Mouse (Mus musculus): ENCODE measurements around the gene 8030411F24Rik. TPM values are rescaled to one million over a fixed set of nuclear protein-coding genes. Genes with fewer than 3 reads are reported as not detected.

The 8030411F24Rik gene
- polyA plus RNA-seq, 1 experiment from 2014 or later = not detected

DNA sequence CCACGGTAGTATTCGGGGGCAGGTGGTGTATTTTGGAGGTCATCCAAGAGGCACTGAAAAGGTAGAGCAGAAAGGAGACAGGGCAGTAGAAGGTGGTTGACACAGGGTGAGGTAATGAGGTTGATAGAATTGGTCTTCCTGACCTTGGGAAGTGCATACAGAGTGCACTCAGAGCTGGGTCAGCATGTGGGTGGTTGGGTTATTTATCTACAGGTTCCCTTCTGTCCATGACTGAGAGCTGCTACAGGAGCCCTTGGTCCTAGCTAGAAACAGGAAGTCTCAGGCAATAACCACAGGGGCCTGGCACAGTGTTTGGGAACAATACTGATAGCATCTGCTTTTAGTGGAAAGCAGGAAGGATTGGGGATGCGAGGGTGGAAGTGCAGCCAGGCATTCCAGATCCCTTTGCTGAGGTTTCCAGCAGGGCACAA is 19.7 kb downstream of the 8030411F24Rik start:
- Histone ChIP-seq H3K4me2 (ENCODE audit: low read depth, low read length) (no peak overlapping the region), H3K4me3 (ENCODE audit: low read depth, low read length) (no peak overlapping the region), H3K4me1 (ENCODE audit: insufficient read depth) (no peaks in the 10 kb centered on the region), H3K36me3 (replicated peaks; ENCODE audit: insufficient read depth, low read length) (no peaks in the 10 kb centered on the region), H3K9ac (replicated peaks) (no peak overlapping the region), H3K27ac (ENCODE audit: low read depth) (peak overlapping the region; percentile 51), H3K9me3 (ENCODE audit: low read length) (no peaks in the 10 kb centered on the region), H3K27me3 (ENCODE audit: insufficient read depth, low read length) (no peaks in the 10 kb centered on the region)
- DNase-seq (peak; percentile 21), ATAC-seq (peak; percentile 99)
- WGBS (ENCODE audit: insufficient replicate concordance) = 29% methylated on average over 3 of the region's 3 CpGs
- TF ChIP-seq EP300 (IDR thresholded peaks at IDR 0.05; ENCODE audit: low read depth) (no peak), CTCF (IDR thresholded peaks at IDR 0.05; ENCODE audit: low read depth) (no peak)

DNA sequence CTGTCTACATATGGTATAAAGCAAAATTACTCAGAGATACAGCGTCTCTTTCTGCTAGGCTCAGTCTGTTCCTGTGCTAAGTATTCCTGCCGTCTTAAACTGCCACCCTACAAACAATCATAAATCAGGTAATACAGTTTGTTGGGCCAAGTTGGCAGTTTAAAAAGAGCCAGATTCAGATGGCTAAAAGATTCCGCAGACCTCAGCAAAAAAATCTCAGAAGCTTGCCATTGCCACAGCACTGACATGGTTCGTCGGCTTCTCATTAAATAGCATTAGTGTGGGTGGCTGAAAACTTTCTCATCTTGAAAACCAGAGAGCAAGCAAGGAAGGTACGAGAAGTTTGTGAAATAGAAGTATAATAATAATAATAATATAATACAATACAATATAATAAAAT is 24.9 kb downstream of the 8030411F24Rik start:
- H3K27me3 ChIP-seq (ENCODE audit: insufficient read depth, low read length) = no peaks in the 10 kb centered on the region
- no peak overlapping the region for H3K4me3 ChIP-seq (ENCODE audit: low read depth, low read length)
- no peak overlapping the region for H3K4me2 ChIP-seq (ENCODE audit: low read depth, low read length)
- ATAC-seq (no peak), DNase-seq (no peak)
- no peak overlapping the region for H3K9ac ChIP-seq (replicated peaks)
- TF ChIP-seq EP300 (IDR thresholded peaks at IDR 0.05; ENCODE audit: low read depth) (no peak), CTCF (IDR thresholded peaks at IDR 0.05; ENCODE audit: low read depth) (no peak)
- no peaks in the 10 kb centered on the region for H3K9me3 ChIP-seq (ENCODE audit: low read length)
- 68% methylated on average over 6 of the region's 6 CpGs for WGBS (ENCODE audit: insufficient replicate concordance)
- no peaks in the 10 kb centered on the region for H3K4me1 ChIP-seq (ENCODE audit: insufficient read depth)
- no peak overlapping the region for H3K27ac ChIP-seq (ENCODE audit: low read depth)
- H3K36me3 ChIP-seq (replicated peaks; ENCODE audit: insufficient read depth, low read length) = no peaks in the 10 kb centered on the region

- TF ChIP-seq EP300 (IDR thresholded peaks at IDR 0.05; ENCODE audit: low read depth) (no peak), CTCF (IDR thresholded peaks at IDR 0.05; ENCODE audit: low read depth) (no peak)
- H3K9ac ChIP-seq (replicated peaks) = no peak within 1 kb of the TSS
- no peak within 1 kb of the TSS for H3K4me2 ChIP-seq (ENCODE audit: low read depth, low read length)
- no peak for DNase-seq
- H3K36me3 ChIP-seq (replicated peaks; ENCODE audit: insufficient read depth, low read length) = no peaks in the 10 kb centered on the region
- no peaks in the 10 kb centered on the region for H3K4me1 ChIP-seq (ENCODE audit: insufficient read depth)
- H3K27me3 ChIP-seq (ENCODE audit: insufficient read depth, low read length) = no peaks in the 10 kb centered on the region
- H3K9me3 ChIP-seq (ENCODE audit: low read length) = no peaks in the 10 kb centered on the region
- H3K4me3 ChIP-seq (ENCODE audit: low read depth, low read length) = no peak within 1 kb of the TSS
- ATAC-seq = no peak
- H3K27ac ChIP-seq (ENCODE audit: low read depth) = no peak within 1 kb of the TSS
Measured at GRCm38 (mm10) chr2:148819909-148820308, 38.1 kb downstream of the 8030411F24Rik start, which contains the start of gene Cst13. Gene Cst13 (plus strand): TSS chr2:148820081.

DNA sequence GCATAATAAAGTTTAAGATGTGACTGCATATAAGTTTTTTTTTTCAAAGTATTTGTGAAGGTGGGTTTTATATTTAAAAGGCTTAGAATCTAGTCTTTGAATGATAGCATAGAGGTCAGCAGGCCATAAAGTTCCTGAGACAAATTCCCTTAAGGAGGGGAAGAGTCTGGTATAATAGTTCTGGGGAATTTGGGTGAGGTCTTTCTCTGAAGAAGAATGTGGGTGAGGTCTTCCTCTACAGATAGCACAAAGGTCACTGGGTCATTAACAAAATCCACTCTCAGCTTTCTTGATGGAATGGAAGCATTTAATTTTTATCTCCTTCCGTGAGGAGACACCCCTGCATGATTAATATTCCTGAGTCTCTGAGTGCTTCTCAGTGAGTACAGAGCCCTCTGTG is 44.2 kb downstream of the 8030411F24Rik start:
- no peak for DNase-seq
- Histone ChIP-seq H3K36me3 (replicated peaks; ENCODE audit: insufficient read depth, low read length) (no peaks in the 10 kb centered on the region), H3K9ac (replicated peaks) (no peak overlapping the region), H3K9me3 (ENCODE audit: low read length) (no peaks in the 10 kb centered on the region), H3K4me3 (ENCODE audit: low read depth, low read length) (no peak overlapping the region), H3K4me1 (ENCODE audit: insufficient read depth) (no peaks in the 10 kb centered on the region), H3K27ac (ENCODE audit: low read depth) (no peak overlapping the region), H3K4me2 (ENCODE audit: low read depth, low read length) (no peak overlapping the region), H3K27me3 (ENCODE audit: insufficient read depth, low read length) (no peaks in the 10 kb centered on the region)
- no peak for ATAC-seq
- 44% methylated on average over 1 of the region's 1 CpGs for WGBS (ENCODE audit: insufficient replicate concordance)
- TF ChIP-seq EP300 (IDR thresholded peaks at IDR 0.05; ENCODE audit: low read depth) = no peak
- TF ChIP-seq CTCF (IDR thresholded peaks at IDR 0.05; ENCODE audit: low read depth) = no peak

DNA sequence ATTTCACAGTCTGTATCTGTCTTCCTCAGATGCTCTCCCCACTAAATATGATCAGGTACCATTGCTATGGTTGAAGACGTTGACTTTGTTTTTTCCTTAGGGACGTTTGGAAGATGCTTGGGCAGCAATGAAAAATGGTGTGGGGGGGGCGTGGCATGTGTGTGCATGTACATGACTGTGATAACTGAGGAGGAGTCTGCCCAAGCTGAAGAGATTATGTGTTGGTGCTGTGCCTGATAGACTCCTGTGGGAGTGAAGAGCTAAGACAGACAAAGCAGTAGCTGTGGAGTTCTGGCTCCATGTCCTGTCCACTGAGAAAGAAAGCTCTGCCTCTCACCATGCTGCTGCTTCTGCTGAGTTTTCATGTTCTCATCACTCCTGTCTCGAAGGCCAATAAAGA is 53.1 kb downstream of the 8030411F24Rik start, which contains the start of gene Cst9:
Gene Cst9 (plus strand): TSS at position 236 of the 400 bp plus-strand sequence.
- ATAC-seq = no peak
- WGBS (ENCODE audit: insufficient replicate concordance) = 54% methylated on average over 4 of the region's 4 CpGs
- H3K4me3 ChIP-seq (ENCODE audit: low read depth, low read length) = no peak within 1 kb of the TSS

More for the DNA sequence above, 53.1 kb downstream of the 8030411F24Rik start, which contains the start of gene Cst9:
- TF ChIP-seq CTCF (IDR thresholded peaks at IDR 0.05; ENCODE audit: low read depth) (no peak), EP300 (IDR thresholded peaks at IDR 0.05; ENCODE audit: low read depth) (no peak)
- Histone ChIP-seq H3K4me1 (ENCODE audit: insufficient read depth) (no peaks in the 10 kb centered on the region), H3K9ac (replicated peaks) (no peak within 1 kb of the TSS), H3K36me3 (replicated peaks; ENCODE audit: insufficient read depth, low read length) (no peaks in the 10 kb centered on the region), H3K9me3 (ENCODE audit: low read length) (no peaks in the 10 kb centered on the region), H3K27ac (ENCODE audit: low read depth) (no peak within 1 kb of the TSS), H3K27me3 (ENCODE audit: insufficient read depth, low read length) (no peaks in the 10 kb centered on the region), H3K4me2 (ENCODE audit: low read depth, low read length) (no peak within 1 kb of the TSS)
- DNase-seq = no peak

Other genes with a start within 250 kb of the 8030411F24Rik start
- gene Nxt1, start 109.4 kb upstream of the 8030411F24Rik start, polyA plus RNA-seq (2015; fragmentation: Nextera tagmentation; extraction: Ambion mirVana) = 37.4 and 39.8 TPM in 2 replicates
- 14.3 and 15.4 TPM in 2 replicates for gene Gzf1, start 101.0 kb upstream of the 8030411F24Rik start, polyA plus RNA-seq (2015; fragmentation: Nextera tagmentation; extraction: Ambion mirVana)
- 0.39 and 0.41 TPM in 2 replicates for gene Napb, start 49.5 kb upstream of the 8030411F24Rik start, polyA plus RNA-seq (2015; fragmentation: Nextera tagmentation; extraction: Ambion mirVana)
- not detected in 2 replicates for gene Cstl1, start 31.7 kb upstream of the 8030411F24Rik start, polyA plus RNA-seq (2015; fragmentation: Nextera tagmentation; extraction: Ambion mirVana)
- not detected in 2 replicates for gene Cst11, start 10.5 kb upstream of the 8030411F24Rik start, polyA plus RNA-seq (2015; fragmentation: Nextera tagmentation; extraction: Ambion mirVana)
- not detected in 2 replicates for gene Cst12, start 7.4 kb downstream of the 8030411F24Rik start, polyA plus RNA-seq (2015; fragmentation: Nextera tagmentation; extraction: Ambion mirVana)
- 1.0 and 1.2 TPM in 2 replicates for gene Cst8, start 16.8 kb downstream of the 8030411F24Rik start, polyA plus RNA-seq (2015; fragmentation: Nextera tagmentation; extraction: Ambion mirVana)
- not detected in 2 replicates for gene Cst13, start 38.1 kb downstream of the 8030411F24Rik start, polyA plus RNA-seq (2015; fragmentation: Nextera tagmentation; extraction: Ambion mirVana)
- gene Cst9, start 53.1 kb downstream of the 8030411F24Rik start, polyA plus RNA-seq (2015; fragmentation: Nextera tagmentation; extraction: Ambion mirVana) = 0.82 and 1.1 TPM in 2 replicates
- gene 9230104L09Rik, start 83.0 kb downstream of the 8030411F24Rik start, polyA plus RNA-seq (2015; fragmentation: Nextera tagmentation; extraction: Ambion mirVana) = not detected in 2 replicates
- gene Cst3, start 93.7 kb downstream of the 8030411F24Rik start, polyA plus RNA-seq (2015; fragmentation: Nextera tagmentation; extraction: Ambion mirVana) = 296 and 313 TPM in 2 replicates
- not detected in 2 replicates for gene Gm1330, start 221.2 kb downstream of the 8030411F24Rik start, polyA plus RNA-seq (2015; fragmentation: Nextera tagmentation; extraction: Ambion mirVana)
- gene Gm10750, start 235.2 kb downstream of the 8030411F24Rik start, polyA plus RNA-seq (2015; fragmentation: Nextera tagmentation; extraction: Ambion mirVana) = not detected in 2 replicates